Mouse (Mus musculus) lung, postnatal 10 days (tissue): ENCODE measurements around the gene Cul7.

Experiments
- DNase-seq: peaks from one replicate; pipeline ENCODE4 v3.0.0; 2021

Gene Cul7

GRCm38 (mm10) chr17:46673850-46674529 is 23.9 kb downstream of the Cul7 start, which contains the start of gene Rrp36:
Rrp36 (minus strand) TSS chr17:46674352.
- DNase-seq, result peak; percentile 95

DNA sequence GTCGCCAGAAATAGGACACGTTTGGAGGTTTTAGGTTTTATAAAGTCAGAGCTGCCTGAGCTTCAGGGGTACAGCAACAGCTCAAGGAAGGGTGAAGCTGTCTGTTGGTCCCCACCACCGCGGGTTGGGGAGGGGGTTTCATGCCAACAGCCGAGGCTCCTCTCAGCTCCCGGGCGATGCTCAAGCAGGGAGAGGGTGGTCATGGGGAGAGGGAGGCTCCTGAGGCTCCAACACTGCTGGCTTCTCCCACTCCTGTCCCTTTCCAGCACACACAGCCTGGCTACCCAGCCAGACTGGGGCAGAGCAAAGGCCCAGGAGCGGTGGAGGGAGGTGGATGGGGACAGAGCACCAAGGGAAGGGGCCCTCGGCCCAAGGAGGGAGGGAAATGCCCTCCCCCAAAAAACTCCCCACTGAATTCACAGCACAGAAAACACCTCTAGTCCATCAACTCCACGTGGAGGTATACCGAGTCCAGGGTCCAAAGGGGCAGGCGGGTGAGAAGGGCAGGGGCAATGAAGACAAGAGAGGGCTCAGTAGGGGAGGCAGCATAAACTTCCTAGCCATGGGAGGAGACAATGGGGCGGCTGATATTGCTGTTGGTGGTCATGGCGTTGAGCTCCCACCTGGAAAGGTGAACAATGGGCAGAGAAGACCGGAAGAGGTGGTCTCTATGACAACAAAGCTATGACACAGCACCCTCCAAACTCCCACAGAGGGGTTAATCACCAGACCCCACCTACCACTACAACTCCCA is 24.6 kb downstream of the Cul7 start:
- DNase-seq, result no peak

- DNase-seq, result peak; percentile 47
Measured at GRCm38 (mm10) chr17:46678416-46678815, 28.3 kb downstream of the Cul7 start, which contains the start of gene Mea1. Mea1 (plus strand) TSS chr17:46678793.

- DNase-seq, result no peak
Measured at GRCm38 (mm10) chr17:46678911-46679310, 28.8 kb downstream of the Cul7 start.

DNA sequence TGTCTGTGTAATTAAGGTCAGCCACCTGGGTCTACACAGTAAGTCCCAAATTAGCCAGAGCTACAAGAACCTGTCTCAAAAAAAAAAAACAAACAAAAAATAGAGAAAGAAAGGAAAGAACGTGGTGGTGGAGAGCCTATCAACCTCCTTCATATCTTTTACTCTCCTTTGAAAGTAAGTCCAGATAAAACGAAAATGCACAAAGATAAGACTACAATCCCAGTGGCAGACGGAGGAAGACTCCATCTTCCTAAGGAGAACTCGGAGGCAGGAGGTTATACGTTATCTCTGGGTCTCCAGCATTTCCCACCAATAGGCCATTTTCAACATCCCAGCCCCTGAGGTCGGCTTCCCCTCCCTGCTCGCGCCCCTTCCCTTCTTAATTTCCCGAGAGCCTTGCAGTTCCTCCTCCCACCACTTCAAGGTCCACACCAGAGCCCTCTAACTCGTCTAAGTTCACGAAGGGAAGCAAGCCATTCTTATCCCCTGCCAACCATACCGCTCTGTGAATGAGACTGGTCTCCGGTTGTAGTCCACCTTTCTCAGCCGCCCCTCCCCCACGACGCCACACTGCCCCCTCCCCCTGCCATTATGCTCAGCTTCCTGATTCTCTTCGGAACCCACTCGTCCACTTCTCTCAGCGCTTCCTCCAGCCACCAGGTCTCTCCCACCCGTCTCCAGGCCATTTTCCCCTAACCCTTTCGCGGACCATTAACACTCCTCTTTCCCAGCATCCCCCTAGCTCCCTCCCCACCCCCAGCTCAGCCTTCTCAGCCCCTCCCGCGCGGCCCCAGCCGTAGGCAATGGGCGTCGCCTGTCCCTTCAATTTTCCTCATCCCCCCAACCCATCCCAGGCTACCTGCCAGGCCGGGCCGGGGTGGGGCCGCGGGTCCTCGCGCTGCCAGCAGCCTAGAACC is 30.0 kb downstream of the Cul7 start:
- DNase-seq, result peak; percentile 65

- peak; percentile 99 for DNase-seq
Measured at GRCm38 (mm10) chr17:46680760-46681373, 30.7 kb downstream of the Cul7 start, which contains the start of gene Klhdc3. Klhdc3 (minus strand) TSS chr17:46680914.

DNA sequence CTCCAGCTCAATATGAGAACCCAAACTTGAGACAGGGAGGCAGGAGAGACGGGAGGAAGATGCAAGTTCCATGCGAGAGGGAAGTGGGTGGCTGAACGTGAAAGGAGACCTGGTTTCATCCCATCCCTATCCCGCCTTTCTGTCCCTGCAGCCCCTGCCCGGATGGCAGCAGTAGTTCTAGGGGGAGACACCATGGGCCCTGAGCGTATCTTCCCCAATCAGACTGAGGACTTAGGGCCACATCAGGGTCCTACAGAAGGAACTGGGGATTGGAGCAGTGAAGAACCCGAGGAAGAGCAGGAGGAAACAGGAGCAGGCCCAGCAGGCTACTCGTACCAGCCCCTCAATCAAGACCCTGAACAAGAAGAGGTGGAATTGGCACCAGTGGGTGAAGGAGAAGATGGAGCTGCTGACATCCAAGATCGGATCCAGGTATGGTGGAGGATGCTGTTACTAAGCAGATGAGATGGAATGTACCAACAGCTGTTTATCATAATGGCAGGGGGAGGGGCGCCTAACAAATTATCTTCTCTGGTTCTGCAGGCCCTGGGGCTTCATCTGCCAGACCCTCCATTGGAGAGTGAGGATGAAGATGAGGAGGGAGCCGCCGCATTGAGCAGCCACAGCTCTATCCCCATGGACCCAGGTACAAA is 31.5 kb downstream of the Cul7 start:
- DNase-seq, result no peak

DNA sequence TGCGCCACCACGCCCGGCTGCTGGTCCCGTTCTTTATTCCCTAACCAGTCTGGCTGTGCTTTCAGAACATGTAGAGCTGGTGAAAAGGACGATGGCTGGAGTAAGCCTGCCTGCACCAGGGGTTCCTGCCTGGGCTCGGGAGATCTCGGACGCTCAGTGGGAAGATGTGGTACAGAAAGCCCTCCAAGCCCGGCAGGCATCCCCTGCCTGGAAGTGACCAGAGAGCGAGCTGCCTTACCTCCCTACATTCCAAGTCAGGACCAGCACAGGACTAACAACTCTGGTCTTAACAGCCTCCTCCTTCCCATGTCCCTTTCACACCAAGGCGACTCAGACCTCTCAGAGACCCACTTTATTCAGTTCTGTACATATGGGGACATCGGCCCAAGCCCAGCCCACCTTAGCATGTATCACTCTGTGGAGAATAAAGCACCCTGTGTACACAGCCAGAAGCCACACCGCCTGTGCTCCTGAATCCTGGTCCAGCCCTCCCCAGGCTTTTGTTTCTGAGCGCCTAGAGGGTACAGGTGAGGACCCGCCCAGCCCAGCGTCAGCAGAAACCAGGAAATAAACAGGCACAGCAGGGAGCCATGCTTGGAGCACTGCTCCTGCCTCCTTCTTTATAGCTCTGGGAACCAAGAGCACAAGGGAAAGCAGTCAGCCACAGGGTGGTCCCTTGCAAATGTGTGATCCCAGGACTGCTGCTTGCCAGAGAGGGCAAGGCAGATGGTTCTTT is 32.7 kb downstream of the Cul7 start:
- no peak for DNase-seq

GRCm38 (mm10) chr17:46685913-46686312 is 35.8 kb downstream of the Cul7 start:
- DNase-seq, result no peak

- DNase-seq, result no peak
Measured at GRCm38 (mm10) chr17:46690665-46691064, 40.5 kb downstream of the Cul7 start.

GRCm38 (mm10) chr17:46691390-46691789 is 41.3 kb downstream of the Cul7 start:
- DNase-seq, result no peak

GRCm38 (mm10) chr17:46694517-46695063 is 44.5 kb downstream of the Cul7 start:
- no peak for DNase-seq

- no peak for DNase-seq
Measured at GRCm38 (mm10) chr17:46698515-46698914, 48.4 kb downstream of the Cul7 start.

DNA sequence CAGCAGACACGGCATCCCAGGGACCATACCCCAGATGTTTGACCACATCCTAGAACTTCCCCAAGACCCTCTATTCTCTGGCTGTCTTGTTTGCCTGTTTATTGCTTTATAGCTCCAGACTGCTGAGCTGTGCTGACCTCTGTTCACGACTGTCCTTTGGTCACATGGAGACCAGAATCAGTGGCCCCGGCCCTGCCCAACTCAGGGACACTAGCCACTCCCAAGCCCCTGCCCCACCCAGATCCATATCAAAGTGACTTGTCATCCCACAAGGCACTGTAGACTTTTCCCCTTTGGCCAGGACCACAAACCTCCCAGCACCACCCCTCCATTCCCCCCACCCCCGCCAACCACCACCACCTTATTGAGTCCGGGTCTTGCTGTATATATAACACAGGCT is 49.1 kb downstream of the Cul7 start:
- no peak for DNase-seq

- DNase-seq, result no peak
Measured at GRCm38 (mm10) chr17:46699912-46700311, 49.8 kb downstream of the Cul7 start.

DNA sequence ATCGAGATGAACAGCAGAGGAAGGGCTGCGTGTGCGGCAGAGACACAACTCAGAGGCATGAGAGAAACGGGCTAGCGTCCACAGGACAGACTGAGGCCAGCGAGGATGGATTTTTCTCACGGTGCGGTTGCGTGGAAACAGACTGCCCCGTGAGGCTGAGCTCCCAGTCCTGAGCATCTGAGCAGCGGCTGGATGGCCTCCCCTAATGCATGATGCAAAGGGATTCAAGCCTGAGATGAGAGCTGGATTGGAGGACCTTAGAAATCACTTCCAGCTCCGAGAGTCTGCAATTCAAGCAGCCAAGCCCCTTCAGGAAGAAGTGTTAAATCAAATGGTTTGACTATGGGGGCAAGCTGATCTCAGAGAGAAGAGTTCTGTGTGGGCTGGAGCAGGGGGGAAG is 51.4 kb downstream of the Cul7 start:
- DNase-seq, result no peak

DNA sequence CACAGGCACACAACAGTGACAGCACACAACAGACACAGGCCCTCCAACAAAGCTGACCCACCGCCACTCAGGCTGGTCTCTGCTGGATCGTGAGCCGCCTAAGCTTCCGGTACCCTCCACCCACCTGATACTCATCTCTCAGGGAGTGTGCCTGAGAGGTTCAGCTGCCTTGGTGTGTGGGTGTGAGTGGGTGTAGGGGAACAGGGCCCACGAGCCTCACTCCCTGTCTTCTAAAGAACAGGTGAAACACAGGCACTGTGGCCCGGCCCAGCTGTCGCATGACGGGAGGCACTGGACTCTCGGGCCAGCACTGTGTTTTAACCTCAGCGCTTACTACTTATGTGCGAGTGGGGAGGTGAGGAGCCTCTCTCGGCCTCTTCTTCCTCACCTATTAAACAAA is 52.0 kb downstream of the Cul7 start:
- DNase-seq, result no peak

DNA sequence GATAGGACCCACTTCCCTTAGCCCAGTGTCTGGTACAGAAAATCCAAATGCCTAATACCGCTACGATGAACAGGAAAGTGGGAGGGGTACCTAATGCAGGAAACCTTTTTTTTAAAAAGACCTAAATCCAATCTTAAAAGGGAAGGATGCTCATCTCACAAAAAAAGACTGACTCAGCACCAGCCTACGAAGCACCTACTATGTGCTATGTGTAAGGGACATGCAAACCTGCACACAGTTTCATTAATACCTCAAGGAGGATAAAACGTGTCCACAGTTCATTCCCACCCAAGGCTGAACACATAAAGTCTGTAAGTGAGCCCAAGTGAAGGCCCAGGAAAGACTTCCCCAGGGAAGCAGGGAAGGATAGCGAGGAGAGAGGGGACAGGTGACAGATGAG is 52.4 kb downstream of the Cul7 start:
- DNase-seq, result no peak

GRCm38 (mm10) chr17:46703971-46704886 is 54.1 kb downstream of the Cul7 start:
- peak; percentile 40 for DNase-seq
